Mouse (Mus musculus) left cerebral cortex, adult 6 months (tissue): Measurements from ENCODE around the gene Fst. TPM values are rescaled to one million over a fixed set of nuclear protein-coding genes. Genes with fewer than 3 reads are reported as not detected.

Source experiments
- long read RNA-seq, 2 experiments: library from polyadenylated mRNA; unstranded; transcript quantifications; one replicate each; pipeline ENCODE4 v2.0.0; 2019 to 2020
- polyA plus RNA-seq: library from polyadenylated mRNA; unstranded; fragments of <200 nt; fragmentation: Nextera tagmentation; gene quantifications from 2 replicates; pipeline ENCODE4 v1.2.3, GENCODE M21; 2021

Fst gene
- polyA plus RNA-seq = 3.3 and 4.4 TPM in 2 replicates
- long read RNA-seq, experiment 1, transcript Fst-201 (6 exons, 1,851 nt) = major isoform, 8 of 12 reads
- long read RNA-seq, experiment 1, partial matches to known transcripts = 0 of 12 reads
- long read RNA-seq, experiment 1, other reads (novel, unspliced or antisense) = 2 of 12 reads
- long read RNA-seq, experiment 2, partial matches to known transcripts = 1 of 5 reads
- long read RNA-seq, experiment 2, other reads (novel, unspliced or antisense) = 1 of 5 reads

DNA sequence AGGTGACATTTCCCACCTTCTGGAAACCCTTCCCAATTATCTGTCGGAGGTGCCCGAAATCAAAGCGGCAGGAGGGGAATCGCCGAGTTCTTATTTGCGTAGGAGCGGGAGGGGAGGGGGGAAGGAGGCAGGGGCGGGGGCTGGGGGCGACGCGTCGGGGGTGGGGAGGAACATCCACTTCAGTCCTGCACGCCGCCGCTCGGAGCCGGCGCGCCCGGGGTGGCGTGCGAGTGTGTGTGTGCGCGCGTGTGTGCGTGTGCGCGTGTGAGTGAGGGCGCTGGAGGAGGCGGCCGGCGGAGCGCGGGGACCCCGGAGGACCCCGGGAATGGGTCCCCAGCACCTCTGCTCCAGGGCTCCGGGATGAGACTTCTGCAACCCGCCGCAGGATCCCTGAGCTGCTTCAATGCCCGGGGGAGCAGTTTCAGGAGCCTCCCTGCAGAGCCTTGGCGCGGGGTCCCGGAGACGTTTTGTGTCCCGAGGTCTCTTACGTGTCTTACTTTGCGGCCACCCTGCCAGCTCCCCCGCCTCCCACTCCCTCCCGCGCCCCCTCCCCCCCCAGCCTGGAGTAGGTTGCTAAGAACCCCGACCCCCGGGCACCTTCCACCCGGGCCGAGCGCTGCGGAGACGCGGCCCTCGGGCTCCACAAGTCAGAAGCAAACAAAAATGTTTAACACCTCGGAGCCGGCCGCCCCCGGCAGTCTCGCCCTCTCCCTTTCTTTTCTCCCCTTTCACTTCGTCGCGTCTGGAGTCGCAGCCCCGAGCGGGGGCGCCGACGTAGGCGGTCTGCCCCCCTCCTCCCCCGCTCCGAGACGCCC is at the start of gene Fst:
Gene Fst (minus strand): TSS at position 66 of the 815 bp plus-strand sequence.

Other genes starting within 250 kb of the Fst start
- 357 and 403 TPM in 2 replicates for gene Ndufs4, start 70.7 kb downstream of the Fst start, polyA plus RNA-seq